Mouse (Mus musculus): ENCODE measurements around the gene Gm26965.
"Not testable (repeated sequence)": the region's sequence is repeated elsewhere in the genome, so short reads cannot be mapped to it uniquely, and the experiment has no call there.

The Gm26965 gene

GRCm38 (mm10) chr13:67525753-67526410 is at the start of gene Gm26965, which contains the start of gene Zfp87:
TSS of gene Gm26965 (minus strand) at chr13:67526151.
TSS of gene Zfp87 (minus strand) at chr13:67526177.
- peak; percentile 82 for DNase-seq (ENCODE audit: low read depth, low spot score)

GRCm38 (mm10) chr13:67572591-67573189 is 46.7 kb upstream of the Gm26965 start:
- DNase-seq (ENCODE audit: low read depth, low spot score): no peak

- no peak for DNase-seq (ENCODE audit: low read depth, low spot score)
These were observed 27.8 kb upstream of the Gm26965 start, which contains the start of gene Zfp748 for GRCm38 (mm10) chr13:67553730-67554129. TSS of gene Zfp748 (minus strand) at chr13:67553830.

DNA sequence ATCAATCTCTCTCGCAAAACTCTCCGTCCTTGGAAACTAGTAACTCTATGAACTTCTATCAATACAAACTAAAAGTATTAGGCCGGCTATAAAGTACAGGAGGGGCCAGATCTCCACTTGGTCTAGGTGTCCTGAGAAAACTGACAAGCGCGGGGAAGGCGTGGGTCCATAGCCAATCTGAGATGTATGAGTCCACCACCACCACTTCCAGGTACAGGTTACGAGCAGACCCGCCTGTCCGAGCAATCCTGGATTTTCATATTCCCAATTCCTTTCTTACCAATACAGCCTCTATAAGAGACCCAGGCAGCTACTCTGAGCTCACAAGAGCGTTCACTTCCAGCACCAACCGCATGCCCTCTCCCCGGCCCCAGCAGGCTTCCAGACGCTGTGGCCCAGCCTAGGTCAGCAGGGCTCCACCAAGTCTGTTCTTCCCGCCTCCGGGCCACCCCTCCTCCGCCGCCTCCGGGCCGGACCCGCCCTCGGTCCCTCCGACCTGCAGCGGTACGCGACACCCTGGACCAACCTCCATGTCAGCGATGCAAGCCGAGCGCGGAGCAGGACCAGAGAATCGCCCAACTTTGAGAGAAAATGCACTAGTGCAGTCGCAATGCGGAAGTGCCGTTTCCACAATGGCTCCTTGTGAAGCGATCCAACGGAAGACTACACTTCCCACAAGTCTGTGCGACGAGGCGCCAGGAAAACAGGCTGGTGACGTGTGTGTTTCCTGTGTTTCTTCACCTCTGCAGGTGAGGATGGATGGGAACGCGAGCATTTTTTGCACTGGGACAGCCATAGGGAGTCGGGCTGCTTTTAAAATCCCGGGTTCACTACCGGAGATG is 26.8 kb upstream of the Gm26965 start:
- DNase-seq (ENCODE audit: low read depth, low spot score): peak; percentile 80

GRCm38 (mm10) chr13:67545941-67546340 is 20.0 kb upstream of the Gm26965 start:
- DNase-seq (ENCODE audit: low read depth, low spot score): no peak

GRCm38 (mm10) chr13:67527049-67527730 is 1.2 kb upstream of the Gm26965 start:
- DNase-seq (ENCODE audit: low read depth, low spot score): no peak

DNA sequence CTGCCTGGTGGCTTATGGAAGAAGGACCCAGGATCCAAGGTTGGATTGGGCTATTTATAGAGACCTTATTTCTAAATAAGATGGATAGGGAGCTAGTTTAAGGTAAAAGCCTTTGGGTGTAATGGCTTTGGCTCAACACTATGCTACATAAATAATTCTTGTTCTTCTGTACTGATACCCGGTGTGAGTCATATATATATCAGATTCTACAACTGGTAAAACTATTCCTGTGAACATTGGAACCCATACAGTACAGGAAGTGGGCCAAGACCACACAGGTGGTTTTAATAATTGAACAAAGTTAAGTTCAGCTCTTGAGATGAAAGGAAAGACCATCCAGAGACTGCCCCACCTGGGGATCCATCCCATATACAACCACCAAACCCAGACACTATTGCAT is 25.0 kb downstream of the Gm26965 start:
- DNase-seq (ENCODE audit: low read depth, low spot score): no peak

- peak; percentile 76 for DNase-seq (ENCODE audit: low read depth, low spot score)
These were observed 25.7 kb downstream of the Gm26965 start, which contains the start of gene Zfp58 for GRCm38 (mm10) chr13:67500084-67500719. TSS of gene Zfp58 (minus strand) at chr13:67500555.

GRCm38 (mm10) chr13:67495631-67496030 is 30.3 kb downstream of the Gm26965 start:
- DNase-seq (ENCODE audit: low read depth, low spot score): no peak

GRCm38 (mm10) chr13:67484424-67484811 is 41.5 kb downstream of the Gm26965 start:
- DNase-seq (ENCODE audit: low read depth, low spot score): no peak

DNA sequence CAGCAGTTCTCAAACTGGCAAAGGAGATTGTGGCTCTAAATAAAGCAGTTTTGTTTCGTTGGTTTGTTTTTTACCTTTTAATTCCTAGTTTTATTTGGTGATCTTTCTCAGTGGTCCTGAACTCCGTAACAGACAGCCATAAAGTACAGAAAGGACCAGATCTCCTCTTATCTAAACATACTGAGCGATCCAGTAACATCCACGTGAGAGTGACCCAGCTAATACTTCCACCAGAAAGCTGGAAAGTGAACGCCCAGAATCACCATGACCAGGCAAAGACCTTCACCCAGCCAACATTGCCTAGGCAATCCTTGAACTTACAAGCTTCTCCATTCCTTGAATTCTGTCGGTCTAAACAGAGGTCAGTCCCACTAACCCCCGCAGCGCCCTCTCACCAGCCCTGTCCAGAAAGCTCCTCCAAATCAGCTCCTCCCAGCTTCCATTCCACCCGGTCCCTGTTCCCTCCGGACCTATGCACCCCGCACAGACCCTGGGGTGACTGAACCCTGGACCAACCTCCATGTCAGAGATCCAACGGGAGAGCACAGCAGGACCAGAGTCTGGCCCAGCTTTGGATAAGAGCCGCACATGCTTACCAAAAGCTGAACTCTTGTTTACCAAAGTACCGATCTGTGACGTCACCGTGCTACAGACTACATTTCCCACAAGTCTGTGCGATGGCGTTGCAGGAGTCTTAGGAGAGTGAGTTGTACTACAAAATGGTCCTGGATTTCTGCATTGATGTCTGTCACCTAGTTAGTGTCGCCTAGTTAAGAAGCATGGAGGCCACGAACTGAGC is 42.1 kb downstream of the Gm26965 start, which contains the start of gene Zfp874b:
TSS of gene Zfp874b (minus strand) at position 634 of the 799 bp plus-strand sequence.
- peak; percentile 79 for DNase-seq (ENCODE audit: low read depth, low spot score)

- DNase-seq (ENCODE audit: low read depth, low spot score): no peak
These were observed 44.4 kb downstream of the Gm26965 start for GRCm38 (mm10) chr13:67481528-67481927.

- DNase-seq (ENCODE audit: low read depth, low spot score): no peak
These were observed 56.7 kb downstream of the Gm26965 start for GRCm38 (mm10) chr13:67469274-67469673.

GRCm38 (mm10) chr13:67463506-67464185 is 62.3 kb downstream of the Gm26965 start:
- DNase-seq (ENCODE audit: low read depth, low spot score): not testable (repeated sequence)

GRCm38 (mm10) chr13:67452021-67452309 is 74.0 kb downstream of the Gm26965 start:
- DNase-seq (ENCODE audit: low read depth, low spot score): no peak

GRCm38 (mm10) chr13:67451172-67452020 is 74.6 kb downstream of the Gm26965 start, which contains the start of gene Zfp874a:
TSS of gene Zfp874a (minus strand) at chr13:67451624.
- peak; percentile 65 for DNase-seq (ENCODE audit: low read depth, low spot score)
